Mouse (Mus musculus) forelimb bud, embryonic 11.5 days (tissue): ENCODE measurements around the gene Myl4.

ENCODE experiments used
- DNase-seq: peaks from one replicate; pipeline ENCODE4 v3.0.0-alpha.2; 2012; ENCODE audit warnings: low read depth, low spot score

Gene Myl4

GRCm38 (mm10) chr11:104631306-104631705 is 80.8 kb downstream of the Myl4 start:
- no peak for DNase-seq

- DNase-seq: no peak
These were observed 86.5 kb downstream of the Myl4 start for GRCm38 (mm10) chr11:104637010-104637409.

- peak; percentile 3 for DNase-seq
These were observed 87.5 kb downstream of the Myl4 start for GRCm38 (mm10) chr11:104638006-104638405.

- no peak for DNase-seq
These were observed 88.4 kb downstream of the Myl4 start for GRCm38 (mm10) chr11:104638906-104639305.

- no peak for DNase-seq
These were observed 89.2 kb downstream of the Myl4 start for GRCm38 (mm10) chr11:104639634-104640033.

- no peak for DNase-seq
These were observed 90.4 kb downstream of the Myl4 start for GRCm38 (mm10) chr11:104640894-104641293.

- no peak for DNase-seq
These were observed 92.8 kb downstream of the Myl4 start for GRCm38 (mm10) chr11:104643236-104643635.
